Mouse (Mus musculus) layer of hippocampus, postnatal 14 days (tissue): ENCODE measurements around the gene Mthfd1. TPM values are rescaled to one million over a fixed set of nuclear protein-coding genes. Genes with fewer than 3 reads are reported as not detected.
"Not testable (repeated sequence)": the region's sequence is repeated elsewhere in the genome, so short reads cannot be mapped to it uniquely, and the experiment has no call there.

Experiments
- DNase-seq, 2 experiments: peaks; one replicate each; pipeline ENCODE4 v3.0.0; 2021 to 2022; ENCODE audit warnings: low spot score in 2 of 2, mixed read lengths in 1 of 2
- long read RNA-seq, 2 experiments: library from polyadenylated mRNA; stranded (forward); transcript quantifications; one replicate each; pipeline ENCODE4 v2.0.0; 2021
- total RNA-seq, 2 experiments: library from RNA; stranded (reverse); gene quantifications; 2 replicates each; pipeline ENCODE4 v1.2.3; 2021

Mthfd1 gene
- total RNA-seq, result 10 to 100 TPM; 41.8 to 44.0 TPM
- long read RNA-seq, experiment 1, transcript Mthfd1-201 (28 exons, 3,241 nt), result major isoform, 54 of 69 reads
- long read RNA-seq, experiment 1, partial matches to known transcripts, result 10 of 69 reads
- long read RNA-seq, experiment 1, other reads (novel, unspliced or antisense), result 4 of 69 reads
- long read RNA-seq, experiment 2, transcript Mthfd1-201 (28 exons, 3,241 nt), result major isoform, 41 of 58 reads
- long read RNA-seq, experiment 2, partial matches to known transcripts, result 12 of 58 reads
- long read RNA-seq, experiment 2, other reads (novel, unspliced or antisense), result 5 of 58 reads

- DNase-seq, result peak; percentile 93 to 97
Measured at GRCm38 (mm10) chr12:76254725-76255498, at the start of gene Mthfd1. Gene Mthfd1, plus strand, starts transcription at chr12:76255298.

- DNase-seq, result no peak
Measured at GRCm38 (mm10) chr12:76209429-76209974, 45.6 kb upstream of the Mthfd1 start.

- DNase-seq, result no peak
Measured at GRCm38 (mm10) chr12:76215121-76215520, 40.0 kb upstream of the Mthfd1 start.

- no peak for DNase-seq
Measured at GRCm38 (mm10) chr12:76216716-76217115, 38.4 kb upstream of the Mthfd1 start.

DNA sequence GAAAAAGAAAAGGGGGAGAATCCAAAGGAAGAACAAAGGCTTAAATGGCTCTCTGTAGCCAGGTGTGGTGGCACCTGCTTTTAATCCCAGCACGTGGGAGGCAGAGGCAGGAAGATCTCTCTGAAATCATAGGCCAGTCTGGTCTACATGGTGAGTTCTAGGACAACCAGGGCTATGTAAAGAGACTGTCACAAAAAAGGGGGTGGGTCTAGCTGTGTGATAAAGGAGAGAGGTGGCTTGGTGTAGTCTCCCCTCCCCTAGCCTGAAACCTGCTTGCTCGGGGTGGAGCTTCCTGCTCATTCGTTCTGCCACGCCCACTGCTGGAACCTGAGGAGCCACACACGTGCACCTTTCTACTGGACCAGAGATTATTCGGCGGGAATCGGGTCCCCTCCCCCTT is 33.0 kb upstream of the Mthfd1 start:
- DNase-seq, result not testable (repeated sequence)

DNA sequence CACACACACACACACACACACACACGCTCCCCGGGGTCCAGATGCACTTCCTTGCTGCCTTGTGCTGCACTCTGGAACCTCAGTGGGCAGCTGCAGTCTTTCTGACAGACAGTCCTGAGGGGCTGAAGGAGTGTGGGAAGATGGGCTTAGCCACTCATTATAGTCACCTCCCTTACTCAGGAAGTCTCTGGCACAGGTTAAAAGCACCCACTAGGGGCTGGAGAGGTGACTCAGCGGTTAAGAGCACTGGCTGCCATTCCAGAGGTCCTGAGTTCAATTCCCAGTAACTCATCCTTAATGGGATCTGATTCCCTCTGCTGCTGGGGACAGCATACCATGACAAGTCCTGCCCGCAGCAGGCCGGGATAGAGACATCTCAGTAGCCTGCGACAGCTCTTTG is 24.5 kb upstream of the Mthfd1 start:
- no peak for DNase-seq

DNA sequence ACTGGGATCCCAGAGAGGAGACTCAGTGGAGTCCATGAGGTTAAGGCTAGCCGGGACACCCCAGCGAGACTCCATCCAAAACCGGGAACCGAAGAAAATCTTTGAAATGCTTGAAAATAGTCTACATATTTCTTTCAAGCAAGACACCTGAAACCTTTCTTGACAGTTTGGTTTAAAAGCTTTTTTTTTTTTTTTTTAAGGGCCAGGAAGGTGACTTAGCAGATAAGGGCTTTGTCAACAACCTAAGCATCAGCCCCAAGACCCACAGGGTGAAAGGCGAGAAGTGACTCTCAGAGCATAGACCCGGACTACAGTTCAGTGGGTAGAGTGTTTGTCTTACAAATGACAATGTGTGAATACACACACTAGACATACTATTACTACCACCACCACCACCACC is 19.8 kb upstream of the Mthfd1 start:
- DNase-seq, result no peak

DNA sequence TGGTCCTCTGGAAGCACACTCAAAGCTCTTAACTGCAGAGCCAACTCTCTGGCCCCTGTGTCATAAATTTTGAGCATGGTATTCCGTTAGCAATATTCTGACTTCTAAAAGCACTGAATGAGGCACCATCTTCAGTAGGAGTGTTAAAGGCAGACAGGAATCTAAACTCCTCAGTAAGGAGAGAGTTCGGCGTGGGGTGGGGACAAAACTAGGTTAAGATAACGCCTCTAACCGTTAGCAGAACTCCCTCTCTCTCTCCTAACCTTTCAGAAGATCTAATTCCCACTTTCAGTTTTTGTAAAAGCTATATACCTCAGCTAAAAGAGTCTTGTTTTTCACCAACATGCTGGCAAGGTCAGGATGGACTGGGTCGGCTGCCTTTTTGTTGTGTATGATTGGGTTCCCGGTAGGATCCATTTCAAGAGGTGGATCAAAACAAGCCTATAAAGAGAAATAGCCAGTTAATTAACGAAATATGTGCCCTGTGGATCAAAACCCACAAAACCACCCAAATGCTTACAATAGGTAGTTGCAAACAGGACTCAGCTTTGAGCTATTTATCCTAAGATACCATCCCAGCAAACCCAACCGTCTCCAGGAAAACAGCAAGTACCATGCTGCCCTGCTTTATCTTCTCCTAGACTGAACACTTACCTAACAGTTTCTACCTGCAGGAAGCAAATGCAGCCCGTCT is 15.8 kb upstream of the Mthfd1 start:
- DNase-seq, result no peak

- no peak for DNase-seq
Measured at GRCm38 (mm10) chr12:76239839-76240571, 15.1 kb upstream of the Mthfd1 start.

DNA sequence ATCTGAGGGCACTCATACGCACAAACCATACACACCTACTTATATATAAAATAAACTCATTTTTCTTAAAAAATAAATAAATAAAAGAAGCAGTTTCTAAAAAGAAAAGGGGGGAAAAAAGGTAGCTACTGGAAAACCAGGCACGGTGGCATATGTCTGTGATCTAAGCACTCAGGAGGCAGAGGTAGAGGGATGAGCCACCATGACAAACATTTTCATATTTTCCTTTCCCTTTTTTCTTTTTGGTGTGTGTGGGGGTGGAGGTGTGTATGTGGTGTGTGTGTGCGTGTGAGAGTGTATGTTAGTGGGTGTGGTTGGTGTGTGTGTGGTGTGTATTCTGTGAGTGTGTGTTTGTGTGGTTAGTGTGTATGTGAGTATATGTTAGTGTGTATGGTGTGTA is 14.4 kb upstream of the Mthfd1 start:
- no peak for DNase-seq

GRCm38 (mm10) chr12:76241084-76241483 is 14.0 kb upstream of the Mthfd1 start:
- DNase-seq, result no peak

DNA sequence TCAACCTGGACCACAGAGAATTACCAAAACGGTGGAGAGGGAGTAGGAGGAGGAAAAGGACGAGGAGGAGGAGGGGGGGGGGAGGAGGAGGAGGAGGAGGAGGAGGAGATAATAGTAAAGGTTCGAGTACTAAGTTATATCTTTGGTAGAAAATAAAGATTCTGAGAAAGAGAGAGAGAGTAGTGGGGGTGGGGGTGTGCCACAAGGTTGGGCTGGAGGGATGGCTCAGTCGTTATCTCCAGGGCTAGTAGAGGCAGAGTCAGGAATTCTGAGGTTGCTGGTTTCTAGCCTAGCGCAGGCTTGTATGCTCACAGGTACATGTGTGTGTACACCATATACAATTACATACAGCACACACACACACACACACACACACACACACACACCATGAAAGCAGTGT is 13.3 kb upstream of the Mthfd1 start:
- no peak for DNase-seq

DNA sequence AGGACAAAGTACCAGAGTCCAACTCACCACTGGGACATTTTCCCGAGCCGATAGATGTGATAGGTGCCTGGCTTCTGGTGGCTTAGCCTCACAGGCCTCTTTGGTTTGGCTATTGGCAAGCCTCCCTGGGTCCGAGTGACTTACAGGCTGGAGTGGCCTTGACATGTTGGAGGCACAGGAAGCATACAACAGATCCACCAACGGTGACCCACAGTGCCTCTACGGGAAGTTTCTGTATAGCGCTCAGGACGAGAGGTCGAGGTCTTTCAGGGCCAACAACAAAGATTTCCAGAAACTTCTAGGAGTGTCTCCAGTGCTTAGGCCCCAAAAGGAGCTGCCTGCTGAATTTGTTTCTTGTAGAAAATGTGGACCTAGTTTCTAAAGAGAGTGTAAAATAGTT is 10.1 kb upstream of the Mthfd1 start:
- no peak for DNase-seq

- no peak for DNase-seq
Measured at GRCm38 (mm10) chr12:76246646-76247045, 8.5 kb upstream of the Mthfd1 start, which contains the start of gene Tex21. Gene Tex21, minus strand, starts transcription at chr12:76246746.

GRCm38 (mm10) chr12:76253090-76253489 is 2.0 kb upstream of the Mthfd1 start:
- DNase-seq, result no peak

DNA sequence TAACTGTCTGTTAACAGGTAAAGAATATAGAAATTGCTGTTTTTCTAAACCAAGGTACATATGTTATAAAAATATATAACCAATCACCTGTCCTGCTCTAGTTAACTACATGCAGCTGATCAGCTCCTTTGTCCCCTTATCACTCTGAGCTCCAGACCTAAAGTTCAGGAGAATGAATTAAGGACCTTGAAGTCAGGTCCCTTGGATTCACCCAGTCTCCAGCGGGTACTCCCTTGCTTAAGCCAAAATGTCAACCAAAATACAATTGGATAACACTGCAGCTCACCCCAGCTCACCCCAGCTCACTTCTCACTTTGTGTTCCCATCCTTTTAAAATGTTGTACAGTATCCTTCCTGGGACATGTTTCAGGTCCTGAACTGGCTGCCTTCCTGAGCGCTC is 1.5 kb upstream of the Mthfd1 start:
- DNase-seq, result no peak

- DNase-seq, result no peak
Measured at GRCm38 (mm10) chr12:76253991-76254390, 1.1 kb upstream of the Mthfd1 start.

DNA sequence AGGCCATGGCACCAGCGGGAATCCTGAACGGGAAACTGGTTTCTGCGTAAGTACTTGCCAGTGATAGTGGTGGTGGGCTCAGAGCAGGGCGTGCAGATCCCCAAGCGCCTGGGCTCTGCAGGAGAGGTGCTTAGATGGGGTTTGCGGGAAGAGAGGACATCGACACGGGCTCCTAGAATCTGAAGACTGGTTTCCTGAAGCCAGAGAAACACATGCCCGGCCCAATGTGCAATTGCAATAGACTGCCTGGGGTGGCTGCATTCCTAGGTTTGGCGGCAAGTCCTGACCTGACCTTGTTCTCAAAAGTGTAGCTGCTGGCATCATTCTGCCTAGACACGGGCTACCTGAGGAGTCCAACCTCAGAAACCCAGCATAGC is 389 bp downstream of the Mthfd1 start:
- no peak for DNase-seq

DNA sequence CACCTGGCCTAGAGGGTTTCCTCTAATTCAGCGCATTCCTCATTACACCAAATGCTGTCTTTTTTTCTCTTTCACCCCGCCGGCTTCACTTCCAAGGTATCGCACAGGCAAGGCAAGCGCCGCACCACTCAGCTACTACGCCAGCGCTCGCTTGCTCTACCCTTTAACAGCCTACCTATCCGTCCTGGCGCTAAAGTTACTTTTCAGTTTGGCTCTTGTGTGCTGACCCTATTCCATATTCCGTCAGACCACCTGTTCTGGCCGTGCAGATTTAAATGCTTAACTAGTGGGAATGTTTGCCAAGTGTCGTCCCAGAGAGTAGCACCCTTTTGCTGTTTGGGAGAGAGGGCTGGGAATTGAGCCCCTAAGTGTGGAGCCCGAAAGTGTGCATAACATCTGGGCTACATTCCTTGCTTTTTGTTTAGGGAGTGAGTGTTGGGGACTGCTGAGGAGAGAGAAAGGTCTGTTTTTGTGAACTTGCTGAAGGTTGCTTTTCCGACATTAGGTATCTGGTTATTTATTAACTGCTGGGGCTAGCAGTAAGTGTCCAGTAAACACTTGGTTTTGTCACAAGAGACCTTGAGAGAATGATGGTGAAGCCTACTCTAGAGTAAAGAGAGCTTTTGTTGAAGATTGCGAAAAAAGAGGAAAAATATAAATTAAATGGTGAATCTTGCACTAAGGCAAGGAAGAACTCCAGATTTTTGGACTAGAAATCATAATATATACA is 1.2 kb downstream of the Mthfd1 start:
- DNase-seq, result no peak

DNA sequence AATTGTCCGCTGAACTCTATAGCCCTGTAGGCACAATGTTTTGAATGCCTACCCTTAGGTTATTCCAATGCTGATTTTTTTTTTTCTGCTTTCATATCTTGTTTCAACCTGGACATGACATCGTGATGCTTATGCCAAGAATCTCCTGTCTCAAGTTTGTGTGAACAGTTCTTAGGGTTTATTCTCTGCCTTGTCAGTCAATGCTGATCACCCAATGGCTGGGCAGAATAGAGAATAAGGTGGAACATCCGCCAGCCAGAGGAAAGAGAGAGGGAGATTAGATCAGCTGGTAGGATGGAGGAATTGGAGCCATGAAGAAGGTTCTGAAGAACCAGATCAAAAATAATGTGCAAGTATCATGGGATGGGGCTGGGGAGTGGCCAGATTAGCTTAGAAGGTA is 5.6 kb downstream of the Mthfd1 start:
- no peak for DNase-seq
